Mouse (Mus musculus) kidney, adult 2 months (tissue): ENCODE data around the gene Eci3.

ENCODE experiments used
- CTCF ChIP-seq: fragments of 200-500 bp; conservative IDR thresholded peaks from 2 replicates; pipeline ENCODE4 v1.5.1; 2011; ENCODE audit warnings: low read depth, mild to moderate bottlenecking, control low read depth, low read length, moderate library complexity, mixed read lengths; ENCODE audit not compliant: insufficient read depth, insufficient read length
- POLR2A ChIP-seq: fragments of 200-500 bp; IDR thresholded peaks from one replicate; pipeline ENCODE4 v1.6.1; 2011; ENCODE audit warnings: low read depth, low read length, control low read depth

GRCm38 (mm10) chr13:34942370-34942769 is 21.2 kb downstream of the Eci3 start:
- TF ChIP-seq CTCF, result no peak
- no peak for TF ChIP-seq POLR2A
